Mouse (Mus musculus): Measurements from ENCODE around the gene Tmprss11f. TPM values are rescaled to one million over a fixed set of nuclear protein-coding genes. Genes with fewer than 3 reads are reported as not detected.

Tmprss11f gene
- polyA plus RNA-seq, 1 experiment, result not detected

- Histone ChIP-seq H3K27me3 (ENCODE audit: control insufficient read depth, insufficient read depth, low read length) (no peaks in the 10 kb centered on the region), H3K4me3 (replicated peaks; ENCODE audit: insufficient read depth, low read depth, low read length) (no peak overlapping the region), H3K27ac (ENCODE audit: insufficient read depth, low read length) (no peak overlapping the region), H3K4me1 (ENCODE audit: control insufficient read depth, insufficient read depth, low read length) (no peaks in the 10 kb centered on the region)
- TF ChIP-seq POLR2A (IDR thresholded peaks at IDR 0.05; ENCODE audit: borderline replicate concordance, insufficient read depth, low read length) (no peak), CTCF (IDR thresholded peaks at IDR 0.05; ENCODE audit: borderline replicate concordance, insufficient read depth, low read depth, low read length) (peak; percentile 42; the same call in 1 of the 2 replicates)
- no peak for DNase-seq
- WGBS, result 62% methylated on average over 2 of the region's 2 CpGs
Observed at GRCm38 (mm10) chr5:86482562-86482961, 149.7 kb downstream of the Tmprss11f start.

- TF ChIP-seq POLR2A (IDR thresholded peaks at IDR 0.05; ENCODE audit: borderline replicate concordance, insufficient read depth, low read length), result no peak
- TF ChIP-seq CTCF (IDR thresholded peaks at IDR 0.05; ENCODE audit: borderline replicate concordance, insufficient read depth, low read depth, low read length), result no peak
- H3K4me3 ChIP-seq (replicated peaks; ENCODE audit: insufficient read depth, low read depth, low read length), result no peak overlapping the region
- DNase-seq, result no peak
- H3K4me1 ChIP-seq (ENCODE audit: control insufficient read depth, insufficient read depth, low read length), result no peaks in the 10 kb centered on the region
- no peak overlapping the region for H3K27ac ChIP-seq (ENCODE audit: insufficient read depth, low read length)
- H3K27me3 ChIP-seq (ENCODE audit: control insufficient read depth, insufficient read depth, low read length), result no peaks in the 10 kb centered on the region
- WGBS, result 88% methylated on average over 1 of the region's 1 CpGs
Observed at GRCm38 (mm10) chr5:86482031-86482430, 150.2 kb downstream of the Tmprss11f start.

GRCm38 (mm10) chr5:86473859-86474258, 158.4 kb downstream of the Tmprss11f start:
- H3K27ac ChIP-seq (ENCODE audit: insufficient read depth, low read length), result no peak overlapping the region
- 86% methylated on average over 9 of the region's 9 CpGs for WGBS

More at GRCm38 (mm10) chr5:86473859-86474258, 158.4 kb downstream of the Tmprss11f start:
- no peak for DNase-seq
- no peak overlapping the region for H3K4me3 ChIP-seq (replicated peaks; ENCODE audit: insufficient read depth, low read depth, low read length)
- H3K4me1 ChIP-seq (ENCODE audit: control insufficient read depth, insufficient read depth, low read length), result no peaks in the 10 kb centered on the region
- TF ChIP-seq CTCF (IDR thresholded peaks at IDR 0.05; ENCODE audit: borderline replicate concordance, insufficient read depth, low read depth, low read length) (no peak), POLR2A (IDR thresholded peaks at IDR 0.05; ENCODE audit: borderline replicate concordance, insufficient read depth, low read length) (no peak)
- H3K27me3 ChIP-seq (ENCODE audit: control insufficient read depth, insufficient read depth, low read length), result no peaks in the 10 kb centered on the region

Other genes starting within 250 kb of the Tmprss11f start
- 0.11 and 0.35 TPM in 2 replicates for gene Tmprss11a, start 163.4 kb downstream of the Tmprss11f start, polyA plus RNA-seq (2012; rRNA removed)
- not detected in 2 replicates for gene Tmprss11g, start 113.8 kb downstream of the Tmprss11f start, polyA plus RNA-seq (2012; rRNA removed)
- not detected in 2 replicates for gene Tmprss11b, start 43.9 kb upstream of the Tmprss11f start, polyA plus RNA-seq (2012; rRNA removed)
- gene Tmprss11e, start 113.4 kb upstream of the Tmprss11f start, polyA plus RNA-seq (2012; rRNA removed), result not detected in 2 replicates
- 64.7 and 68.9 TPM in 2 replicates for gene Ythdc1, start 171.8 kb upstream of the Tmprss11f start, polyA plus RNA-seq (2012; rRNA removed)

Data from cerebellum, adult 2 months (tissue).